Mouse (Mus musculus): ENCODE data around the gene Nfkbie. TPM values are rescaled to one million over a fixed set of nuclear protein-coding genes. Genes with fewer than 3 reads are reported as not detected.

Nfkbie gene
- polyA plus RNA-seq, 1 experiment from 2014 or later = 6.2 TPM

GRCm38 (mm10) chr17:45594881-45595735 lies 39.6 kb downstream of the Nfkbie start:
- peaks cover 82% of the 10 kb centered on the region for H3K4me1 ChIP-seq
- peaks cover 33% of the 10 kb centered on the region for H3K27me3 ChIP-seq

GRCm38 (mm10) chr17:45595736-45596390 lies 40.4 kb downstream of the Nfkbie start:
- H3K27me3 ChIP-seq = peaks cover 41% of the 10 kb centered on the region
- no peaks in the 10 kb centered on the region for H3K36me3 ChIP-seq
- ATAC-seq (ENCODE audit: low FRiP score, low read depth) = peak; percentile 10
- peak overlapping the region; percentile 61 for H3K4me3 ChIP-seq
- H3K9me3 ChIP-seq = no peaks in the 10 kb centered on the region
- peak overlapping the region; percentile 99 for H3K4me2 ChIP-seq (replicated peaks)
- H3K4me1 ChIP-seq = peaks cover 75% of the 10 kb centered on the region
- WGBS = 3% methylated on average over 23 of the region's 23 CpGs
- 0 out of 2 replicates have a peak overlapping the region, but pooled peaks have one; percentile 3 for H3K27ac ChIP-seq
- peak overlapping the region; percentile 72 for H3K9ac ChIP-seq

More at GRCm38 (mm10) chr17:45594881-45595735, 39.6 kb downstream of the Nfkbie start:
- ATAC-seq (ENCODE audit: low FRiP score, low read depth) = peak; percentile 79
- Histone ChIP-seq H3K9me3 (no peaks in the 10 kb centered on the region), H3K27ac (0 out of 2 replicates have a peak overlapping the region, but pooled peaks have one; percentile 3), H3K9ac (peak overlapping the region; percentile 72), H3K4me3 (peak overlapping the region; percentile 61), H3K4me2 (replicated peaks) (peak overlapping the region; percentile 99), H3K36me3 (no peaks in the 10 kb centered on the region)
- WGBS = 2% methylated on average over 57 of the region's 58 CpGs

GRCm38 (mm10) chr17:45596631-45597396 lies 41.3 kb downstream of the Nfkbie start:
- peaks cover 75% of the 10 kb centered on the region for H3K4me1 ChIP-seq
- peak overlapping the region; percentile 48; the same call in 1 of the 2 replicates for H3K27ac ChIP-seq
- no peak for ATAC-seq (ENCODE audit: low FRiP score, low read depth)
- no peaks in the 10 kb centered on the region for H3K36me3 ChIP-seq
- H3K9me3 ChIP-seq = no peaks in the 10 kb centered on the region
- H3K4me2 ChIP-seq (replicated peaks) = peak overlapping the region; percentile 99; the same call in 1 of the 2 replicates
- no peak overlapping the region for H3K4me3 ChIP-seq
- 0 out of 2 replicates have a peak overlapping the region, but pooled peaks have one; percentile 4 for H3K9ac ChIP-seq
- 32% methylated on average over 11 of the region's 11 CpGs for WGBS
- peaks cover 50% of the 10 kb centered on the region for H3K27me3 ChIP-seq

GRCm38 (mm10) chr17:45597787-45598186 lies 42.3 kb downstream of the Nfkbie start:
- no peak for ATAC-seq (ENCODE audit: low FRiP score, low read depth)
- H3K36me3 ChIP-seq = no peaks in the 10 kb centered on the region
- 28% methylated on average over 3 of the region's 3 CpGs for WGBS
- no peak overlapping the region for H3K4me2 ChIP-seq (replicated peaks)
- no peaks in the 10 kb centered on the region for H3K9me3 ChIP-seq
- peaks cover 69% of the 10 kb centered on the region for H3K4me1 ChIP-seq
- H3K4me3 ChIP-seq = no peak overlapping the region
- no peak overlapping the region for H3K27ac ChIP-seq
- H3K9ac ChIP-seq = no peak overlapping the region
- H3K27me3 ChIP-seq = peaks cover 57% of the 10 kb centered on the region

- Histone ChIP-seq H3K4me1 (peaks cover 63% of the 10 kb centered on the region), H3K4me3 (no peak overlapping the region), H3K27ac (no peak overlapping the region), H3K9ac (no peak overlapping the region), H3K4me2 (replicated peaks) (no peak overlapping the region), H3K36me3 (no peaks in the 10 kb centered on the region), H3K9me3 (no peaks in the 10 kb centered on the region), H3K27me3 (peaks cover 57% of the 10 kb centered on the region)
- no peak for ATAC-seq (ENCODE audit: low FRiP score, low read depth)
- 80% methylated on average over 2 of the region's 2 CpGs for WGBS
Measured at GRCm38 (mm10) chr17:45598376-45598775, 42.9 kb downstream of the Nfkbie start.

GRCm38 (mm10) chr17:45598891-45599290 lies 43.4 kb downstream of the Nfkbie start:
- H3K4me3 ChIP-seq = no peak overlapping the region
- no peaks in the 10 kb centered on the region for H3K9me3 ChIP-seq
- H3K4me1 ChIP-seq = peaks cover 58% of the 10 kb centered on the region
- no peaks in the 10 kb centered on the region for H3K36me3 ChIP-seq
- WGBS = 65% methylated on average over 3 of the region's 3 CpGs
- ATAC-seq (ENCODE audit: low FRiP score, low read depth) = no peak
- peak overlapping the region; percentile 67; the same call in 1 of the 2 replicates for H3K4me2 ChIP-seq (replicated peaks)
- no peak overlapping the region for H3K9ac ChIP-seq
- no peak overlapping the region for H3K27ac ChIP-seq
- H3K27me3 ChIP-seq = peaks cover 53% of the 10 kb centered on the region

GRCm38 (mm10) chr17:45599446-45600242 lies 44.1 kb downstream of the Nfkbie start, which contains the start of gene Slc29a1:
TSS of gene Slc29a1 (minus strand) at chr17:45599606.
- peak within 1 kb of the TSS; percentile 56 for H3K9ac ChIP-seq
- ATAC-seq (ENCODE audit: low FRiP score, low read depth) = no peak; the same call in 1 of the 2 replicates
- H3K9me3 ChIP-seq = no peaks in the 10 kb centered on the region
- H3K36me3 ChIP-seq = no peaks in the 10 kb centered on the region
- H3K27ac ChIP-seq = no peak within 1 kb of the TSS
- peaks cover 50% of the 10 kb centered on the region for H3K4me1 ChIP-seq
- peak within 1 kb of the TSS; percentile 35 for H3K4me3 ChIP-seq
- 16% methylated on average over 32 of the region's 32 CpGs for WGBS
- peak within 1 kb of the TSS; percentile 67 for H3K4me2 ChIP-seq (replicated peaks)
- peaks cover 46% of the 10 kb centered on the region for H3K27me3 ChIP-seq

GRCm38 (mm10) chr17:45600267-45600666 lies 44.8 kb downstream of the Nfkbie start:
- Histone ChIP-seq H3K4me3 (0 out of 2 replicates have a peak overlapping the region, but pooled peaks have one; percentile 4), H3K4me1 (peaks cover 44% of the 10 kb centered on the region), H3K9me3 (no peaks in the 10 kb centered on the region), H3K27ac (no peak overlapping the region), H3K27me3 (peaks cover 41% of the 10 kb centered on the region), H3K36me3 (no peaks in the 10 kb centered on the region), H3K4me2 (replicated peaks) (0 out of 2 replicates have a peak overlapping the region, but pooled peaks have one; percentile 7), H3K9ac (no peak overlapping the region)
- 46% methylated on average over 8 of the region's 8 CpGs for WGBS
- ATAC-seq (ENCODE audit: low FRiP score, low read depth) = no peak

- peak overlapping the region; percentile 23 for H3K4me3 ChIP-seq
- H3K27ac ChIP-seq = no peak overlapping the region; the same call in 1 of the 2 replicates
- no peaks in the 10 kb centered on the region for H3K9me3 ChIP-seq
- H3K9ac ChIP-seq = peak overlapping the region; percentile 31; the same call in 1 of the 2 replicates
- peaks cover 36% of the 10 kb centered on the region for H3K4me1 ChIP-seq
- no peaks in the 10 kb centered on the region for H3K36me3 ChIP-seq
- H3K4me2 ChIP-seq (replicated peaks) = peak overlapping the region; percentile 28
- peaks cover 38% of the 10 kb centered on the region for H3K27me3 ChIP-seq
- no peak for ATAC-seq (ENCODE audit: low FRiP score, low read depth)
- WGBS = 17% methylated on average over 22 of the region's 22 CpGs
Measured at GRCm38 (mm10) chr17:45601325-45601724, 45.8 kb downstream of the Nfkbie start.

GRCm38 (mm10) chr17:45601877-45602304 lies 46.4 kb downstream of the Nfkbie start, which contains the start of gene Mymx:
TSS of gene Mymx (minus strand) at chr17:45602102.
- Histone ChIP-seq H3K36me3 (no peaks in the 10 kb centered on the region), H3K27ac (no peak within 1 kb of the TSS; the same call in 1 of the 2 replicates), H3K27me3 (peaks cover 33% of the 10 kb centered on the region), H3K9ac (peak within 1 kb of the TSS; percentile 35; the same call in 1 of the 2 replicates), H3K4me1 (peaks cover 30% of the 10 kb centered on the region), H3K4me2 (replicated peaks) (peak within 1 kb of the TSS; percentile 28), H3K4me3 (peak within 1 kb of the TSS; percentile 23), H3K9me3 (no peaks in the 10 kb centered on the region)
- 33% methylated on average over 6 of the region's 6 CpGs for WGBS
- peak; percentile 62 for ATAC-seq (ENCODE audit: low FRiP score, low read depth)
